Mouse (Mus musculus): Measurements from ENCODE around the gene A830005F24Rik. TPM values are rescaled to one million over a fixed set of nuclear protein-coding genes. Genes with fewer than 3 reads are reported as not detected.

A830005F24Rik gene
- polyA plus RNA-seq, 1 experiment from 2014 or later: 0.87 TPM

- peak; percentile 2; the same call in 1 of the 2 replicates for ATAC-seq (ENCODE audit: low read depth)
- Histone ChIP-seq H3K9me3 (ENCODE audit: control insufficient read depth, low read length) (no peaks in the 10 kb centered on the region), H3K4me2 (ENCODE audit: low read depth, low read length) (no peak overlapping the region), H3K4me3 (ENCODE audit: low read length) (no peak overlapping the region), H3K27ac (ENCODE audit: low read length) (no peak overlapping the region), H3K4me1 (replicated peaks; ENCODE audit: control insufficient read depth, insufficient read depth, low read length) (0 out of 2 replicates have a peak, but pooled peaks cover 2% of the 10 kb centered on the region), H3K27me3 (ENCODE audit: control insufficient read depth, insufficient read depth, low read depth, low read length) (no peaks in the 10 kb centered on the region), H3K36me3 (ENCODE audit: control insufficient read depth, insufficient read depth, low read length) (peaks cover 3% of the 10 kb centered on the region; the same call in 1 of the 2 replicates), H3K9ac (ENCODE audit: low read length) (no peak overlapping the region)
- WGBS: 65% methylated on average over 2 of the region's 2 CpGs
Observed at GRCm38 (mm10) chr13:48531448-48531847, 18.1 kb downstream of the A830005F24Rik start.

- Histone ChIP-seq H3K9ac (ENCODE audit: low read length) (no peak overlapping the region), H3K27me3 (ENCODE audit: control insufficient read depth, insufficient read depth, low read depth, low read length) (no peaks in the 10 kb centered on the region), H3K4me1 (replicated peaks; ENCODE audit: control insufficient read depth, insufficient read depth, low read length) (peaks cover 2% of the 10 kb centered on the region; the same call in 1 of the 2 replicates), H3K4me2 (ENCODE audit: low read depth, low read length) (no peak overlapping the region), H3K4me3 (ENCODE audit: low read length) (no peak overlapping the region), H3K9me3 (ENCODE audit: control insufficient read depth, low read length) (no peaks in the 10 kb centered on the region), H3K27ac (ENCODE audit: low read length) (no peak overlapping the region), H3K36me3 (ENCODE audit: control insufficient read depth, insufficient read depth, low read length) (peaks cover 9% of the 10 kb centered on the region)
- WGBS: 83% methylated on average over 5 of the region's 5 CpGs
- no peak for ATAC-seq (ENCODE audit: low read depth)
Observed at GRCm38 (mm10) chr13:48533441-48533840, 20.1 kb downstream of the A830005F24Rik start.

- Histone ChIP-seq H3K4me3 (ENCODE audit: low read length) (no peak overlapping the region), H3K4me1 (replicated peaks; ENCODE audit: control insufficient read depth, insufficient read depth, low read length) (peaks cover 35% of the 10 kb centered on the region), H3K27ac (ENCODE audit: low read length) (no peak overlapping the region), H3K27me3 (ENCODE audit: control insufficient read depth, insufficient read depth, low read depth, low read length) (no peaks in the 10 kb centered on the region), H3K36me3 (ENCODE audit: control insufficient read depth, insufficient read depth, low read length) (peaks cover 9% of the 10 kb centered on the region), H3K9ac (ENCODE audit: low read length) (no peak overlapping the region), H3K9me3 (ENCODE audit: control insufficient read depth, low read length) (no peaks in the 10 kb centered on the region), H3K4me2 (ENCODE audit: low read depth, low read length) (peak overlapping the region; percentile 28)
- WGBS: 53% methylated on average over 1 of the region's 1 CpGs
- no peak for ATAC-seq (ENCODE audit: low read depth)
Observed at GRCm38 (mm10) chr13:48540488-48540887, 27.1 kb downstream of the A830005F24Rik start.

- Histone ChIP-seq H3K9ac (ENCODE audit: low read length) (no peak overlapping the region), H3K4me3 (ENCODE audit: low read length) (peak overlapping the region; percentile 93), H3K27me3 (ENCODE audit: control insufficient read depth, insufficient read depth, low read depth, low read length) (no peaks in the 10 kb centered on the region), H3K4me1 (replicated peaks; ENCODE audit: control insufficient read depth, insufficient read depth, low read length) (peaks cover 36% of the 10 kb centered on the region), H3K4me2 (ENCODE audit: low read depth, low read length) (peak overlapping the region; percentile 75), H3K36me3 (ENCODE audit: control insufficient read depth, insufficient read depth, low read length) (no peaks in the 10 kb centered on the region), H3K27ac (ENCODE audit: low read length) (no peak overlapping the region), H3K9me3 (ENCODE audit: control insufficient read depth, low read length) (no peaks in the 10 kb centered on the region)
- no peak for ATAC-seq (ENCODE audit: low read depth)
Observed at GRCm38 (mm10) chr13:48544391-48544790, 31.0 kb downstream of the A830005F24Rik start.

- Histone ChIP-seq H3K27ac (ENCODE audit: low read length) (peak overlapping the region; percentile 96; the same call in 1 of the 2 replicates), H3K4me1 (replicated peaks; ENCODE audit: control insufficient read depth, insufficient read depth, low read length) (peaks cover 32% of the 10 kb centered on the region), H3K27me3 (ENCODE audit: control insufficient read depth, insufficient read depth, low read depth, low read length) (no peaks in the 10 kb centered on the region), H3K4me3 (ENCODE audit: low read length) (peak overlapping the region; percentile 93), H3K4me2 (ENCODE audit: low read depth, low read length) (peak overlapping the region; percentile 75), H3K9me3 (ENCODE audit: control insufficient read depth, low read length) (no peaks in the 10 kb centered on the region), H3K9ac (ENCODE audit: low read length) (peak overlapping the region; percentile 90), H3K36me3 (ENCODE audit: control insufficient read depth, insufficient read depth, low read length) (no peaks in the 10 kb centered on the region)
- WGBS: 26% methylated on average over 4 of the region's 4 CpGs
- no peak for ATAC-seq (ENCODE audit: low read depth)
Observed at GRCm38 (mm10) chr13:48544867-48545266, 31.5 kb downstream of the A830005F24Rik start.

GRCm38 (mm10) chr13:48545476-48546281 is 32.3 kb downstream of the A830005F24Rik start:
- Histone ChIP-seq H3K4me1 (replicated peaks; ENCODE audit: control insufficient read depth, insufficient read depth, low read length) (peaks cover 26% of the 10 kb centered on the region), H3K27me3 (ENCODE audit: control insufficient read depth, insufficient read depth, low read depth, low read length) (no peaks in the 10 kb centered on the region), H3K4me2 (ENCODE audit: low read depth, low read length) (peak overlapping the region; percentile 75), H3K4me3 (ENCODE audit: low read length) (peak overlapping the region; percentile 93), H3K9ac (ENCODE audit: low read length) (peak overlapping the region; percentile 100), H3K9me3 (ENCODE audit: control insufficient read depth, low read length) (no peaks in the 10 kb centered on the region), H3K36me3 (ENCODE audit: control insufficient read depth, insufficient read depth, low read length) (no peaks in the 10 kb centered on the region), H3K27ac (ENCODE audit: low read length) (peak overlapping the region; percentile 99)
- peak; percentile 89 for ATAC-seq (ENCODE audit: low read depth)
- WGBS: under 1% methylated on average over 49 of the region's 72 CpGs

GRCm38 (mm10) chr13:48546330-48546917 is 33.1 kb downstream of the A830005F24Rik start:
- under 1% methylated on average over 69 of the region's 72 CpGs for WGBS
- Histone ChIP-seq H3K9ac (ENCODE audit: low read length) (peak overlapping the region; percentile 100), H3K4me3 (ENCODE audit: low read length) (peak overlapping the region; percentile 93), H3K4me1 (replicated peaks; ENCODE audit: control insufficient read depth, insufficient read depth, low read length) (peaks cover 21% of the 10 kb centered on the region), H3K36me3 (ENCODE audit: control insufficient read depth, insufficient read depth, low read length) (no peaks in the 10 kb centered on the region), H3K9me3 (ENCODE audit: control insufficient read depth, low read length) (no peaks in the 10 kb centered on the region), H3K4me2 (ENCODE audit: low read depth, low read length) (peak overlapping the region; percentile 65), H3K27ac (ENCODE audit: low read length) (peak overlapping the region; percentile 99), H3K27me3 (ENCODE audit: control insufficient read depth, insufficient read depth, low read depth, low read length) (no peaks in the 10 kb centered on the region)
- ATAC-seq (ENCODE audit: low read depth): peak; percentile 97

- Histone ChIP-seq H3K9me3 (ENCODE audit: control insufficient read depth, low read length) (no peaks in the 10 kb centered on the region), H3K4me2 (ENCODE audit: low read depth, low read length) (no peak overlapping the region), H3K4me1 (replicated peaks; ENCODE audit: control insufficient read depth, insufficient read depth, low read length) (peaks cover 26% of the 10 kb centered on the region), H3K36me3 (ENCODE audit: control insufficient read depth, insufficient read depth, low read length) (no peaks in the 10 kb centered on the region), H3K4me3 (ENCODE audit: low read length) (no peak overlapping the region), H3K27me3 (ENCODE audit: control insufficient read depth, insufficient read depth, low read depth, low read length) (no peaks in the 10 kb centered on the region), H3K27ac (ENCODE audit: low read length) (no peak overlapping the region), H3K9ac (ENCODE audit: low read length) (no peak overlapping the region)
- WGBS: 90% methylated on average over 6 of the region's 6 CpGs
- ATAC-seq (ENCODE audit: low read depth): no peak
Observed at GRCm38 (mm10) chr13:48547623-48548022, 34.3 kb downstream of the A830005F24Rik start.

- no peaks in the 10 kb centered on the region for H3K36me3 ChIP-seq (ENCODE audit: control insufficient read depth, insufficient read depth, low read length)
- peaks cover 33% of the 10 kb centered on the region for H3K4me1 ChIP-seq (replicated peaks; ENCODE audit: control insufficient read depth, insufficient read depth, low read length)
- H3K9ac ChIP-seq (ENCODE audit: low read length): no peak overlapping the region
- no peak overlapping the region for H3K4me2 ChIP-seq (ENCODE audit: low read depth, low read length)
- no peak for ATAC-seq (ENCODE audit: low read depth)
- H3K27ac ChIP-seq (ENCODE audit: low read length): no peak overlapping the region
- 78% methylated on average over 5 of the region's 5 CpGs for whole genome bisulfite sequencing
- no peaks in the 10 kb centered on the region for H3K9me3 ChIP-seq (ENCODE audit: control insufficient read depth, low read length)
- no peak overlapping the region for H3K4me3 ChIP-seq (ENCODE audit: low read length)
- H3K27me3 ChIP-seq (ENCODE audit: control insufficient read depth, insufficient read depth, low read depth, low read length): no peaks in the 10 kb centered on the region
Observed at GRCm38 (mm10) chr13:48548296-48548695, 34.9 kb downstream of the A830005F24Rik start.

Measured in lung, embryonic 16.5 days (tissue).